Mouse (Mus musculus) ZHBTc4 (cell line): ENCODE data around the gene Socs2.

Experiments
- DNase-seq: peaks from one replicate; pipeline ENCODE4 v3.0.0-alpha.2; 2011; ENCODE audit warnings: low read depth, low spot score

Gene Socs2

GRCm38 (mm10) chr10:95416685-95417495 is at the start of gene Socs2:
Gene Socs2 (minus strand): TSS chr10:95417180.
- peak; percentile 98 for DNase-seq

GRCm38 (mm10) chr10:95465485-95465896 is 48.5 kb upstream of the Socs2 start:
- no peak for DNase-seq

GRCm38 (mm10) chr10:95464527-95464926 is 47.5 kb upstream of the Socs2 start:
- DNase-seq = no peak

- no peak for DNase-seq
Observed at GRCm38 (mm10) chr10:95462231-95462630, 45.3 kb upstream of the Socs2 start.

- peak; percentile 96 for DNase-seq
Observed at GRCm38 (mm10) chr10:95461053-95461553, 44.1 kb upstream of the Socs2 start.

GRCm38 (mm10) chr10:95458050-95458806 is 41.2 kb upstream of the Socs2 start:
- no peak for DNase-seq

- DNase-seq = no peak
Observed at GRCm38 (mm10) chr10:95457367-95458049, 40.5 kb upstream of the Socs2 start.

GRCm38 (mm10) chr10:95456103-95456502 is 39.1 kb upstream of the Socs2 start:
- DNase-seq = peak; percentile 98

- DNase-seq = peak; percentile 86
Observed at GRCm38 (mm10) chr10:95453282-95453681, 36.3 kb upstream of the Socs2 start.

- DNase-seq = no peak
Observed at GRCm38 (mm10) chr10:95449033-95449432, 32.1 kb upstream of the Socs2 start.

- no peak for DNase-seq
Observed at GRCm38 (mm10) chr10:95447954-95448353, 31.0 kb upstream of the Socs2 start.

- DNase-seq = no peak
Observed at GRCm38 (mm10) chr10:95445104-95446056, 28.4 kb upstream of the Socs2 start.

GRCm38 (mm10) chr10:95442334-95442733 is 25.4 kb upstream of the Socs2 start:
- DNase-seq = no peak

- DNase-seq = no peak
Observed at GRCm38 (mm10) chr10:95440566-95440965, 23.6 kb upstream of the Socs2 start.

GRCm38 (mm10) chr10:95439718-95440339 is 22.8 kb upstream of the Socs2 start:
- no peak for DNase-seq

GRCm38 (mm10) chr10:95438941-95439340 is 22.0 kb upstream of the Socs2 start:
- no peak for DNase-seq

- no peak for DNase-seq
Observed at GRCm38 (mm10) chr10:95430271-95430670, 13.3 kb upstream of the Socs2 start.

GRCm38 (mm10) chr10:95429111-95429510 is 12.1 kb upstream of the Socs2 start:
- DNase-seq = no peak

- no peak for DNase-seq
Observed at GRCm38 (mm10) chr10:95426207-95427115, 9.5 kb upstream of the Socs2 start.
